Mouse (Mus musculus) common myeloid progenitor, adult 5-6 weeks (primary cell): ENCODE data around the gene Pcsk2. TPM values are rescaled to one million over a fixed set of nuclear protein-coding genes. Genes with fewer than 3 reads are reported as not detected.

ENCODE experiments used
- ATAC-seq: replicated peaks from 2 replicates; pipeline ENCODE4 v1.8.0; 2016; ENCODE audit warnings: low read depth, mild to moderate bottlenecking, moderate TSS enrichment, inconsistent platforms; ENCODE audit not compliant: poor library complexity, severe bottlenecking
- total RNA-seq: library from RNA; stranded (forward); fragments of 200-1000, 187-1606 nt; gene quantifications from 2 replicates; pipeline ENCODE4 v1.2.3, GENCODE M21; 2017

Gene Pcsk2
- total RNA-seq, 1 experiment from 2014 or later = not detected

GRCm38 (mm10) chr2:143832721-143833120 lies 286.8 kb downstream of the Pcsk2 start:
- ATAC-seq = no peak

DNA sequence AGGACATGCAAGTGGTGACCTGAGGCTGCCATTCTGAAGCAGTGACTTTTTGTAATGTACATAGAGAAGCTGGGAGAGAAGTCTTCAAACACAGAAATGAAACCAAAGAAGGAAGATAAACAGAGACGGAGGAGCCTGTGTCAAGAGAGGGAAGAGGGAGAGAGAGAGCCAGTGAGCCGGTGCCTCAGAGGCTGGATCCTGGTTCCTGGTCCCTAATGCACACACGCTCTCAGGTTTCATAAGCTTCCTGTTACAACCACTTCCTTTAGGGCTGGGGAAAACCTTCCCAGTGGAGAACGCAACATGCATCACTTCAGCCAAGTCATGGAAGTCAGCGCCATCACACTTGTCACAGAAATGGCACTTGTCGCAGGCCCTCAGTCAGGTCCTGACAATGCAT lies 288.1 kb downstream of the Pcsk2 start:
- peak; percentile 27; the same call in 1 of the 2 replicates for ATAC-seq

DNA sequence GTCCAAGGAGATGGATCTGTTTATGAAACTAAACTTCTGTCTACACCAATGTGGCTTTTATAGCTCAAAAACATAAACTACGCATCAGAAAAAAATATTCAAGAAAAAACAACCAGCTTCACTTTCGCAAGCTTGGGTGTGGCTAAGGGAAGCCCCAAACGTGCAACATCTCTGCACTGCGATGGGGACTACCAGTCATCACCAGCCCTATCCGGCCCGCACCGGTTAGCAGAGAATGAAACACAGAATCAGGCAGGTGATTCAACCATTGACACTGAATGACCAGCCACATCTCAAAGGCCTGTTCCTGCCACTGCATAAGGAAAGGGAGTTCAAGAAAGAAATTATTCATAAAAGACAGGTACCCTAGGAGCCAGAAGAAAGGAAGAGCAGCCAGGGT lies 289.9 kb downstream of the Pcsk2 start:
- no peak for ATAC-seq

GRCm38 (mm10) chr2:143837291-143837701 lies 291.3 kb downstream of the Pcsk2 start:
- peak; percentile 68 for ATAC-seq

DNA sequence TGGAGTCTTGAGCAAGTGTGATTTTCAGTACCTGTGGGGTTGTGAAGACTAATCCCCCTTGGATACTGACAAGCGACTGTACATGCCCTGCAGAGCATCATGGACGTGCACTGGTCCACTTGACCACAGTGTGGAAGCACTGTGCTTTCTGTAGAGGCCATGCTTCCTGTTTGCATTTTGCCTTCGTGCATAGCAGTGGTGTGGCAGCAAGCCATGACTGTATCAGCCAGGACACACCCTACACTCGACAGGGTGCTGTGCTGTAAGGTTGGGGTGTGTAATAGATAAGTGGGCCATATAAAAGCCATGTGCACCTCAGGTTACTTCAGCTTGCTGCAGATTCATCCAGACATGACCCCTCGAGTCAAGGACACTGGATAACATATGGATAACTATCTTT lies 292.7 kb downstream of the Pcsk2 start:
- ATAC-seq = peak; percentile 85

DNA sequence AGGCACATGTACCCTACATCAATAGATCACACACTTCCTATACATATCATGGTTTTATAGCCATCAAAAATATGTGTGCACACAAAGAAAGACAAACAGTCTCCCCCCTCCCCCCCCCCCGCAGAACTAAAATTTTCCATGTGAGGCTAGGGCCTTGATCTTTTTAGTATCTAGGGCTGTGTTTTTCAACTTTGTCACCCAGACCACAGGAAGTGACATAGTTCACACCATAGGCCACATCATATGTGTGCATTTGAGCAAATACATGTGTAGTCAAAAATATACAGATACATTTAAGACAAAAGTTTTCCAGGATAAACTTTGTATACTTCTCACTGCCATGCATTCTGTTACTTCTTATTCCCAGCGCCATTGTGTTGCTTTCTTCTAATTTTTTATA lies 293.5 kb downstream of the Pcsk2 start:
- no peak for ATAC-seq

GRCm38 (mm10) chr2:143840895-143841294 lies 294.9 kb downstream of the Pcsk2 start:
- no peak for ATAC-seq

- ATAC-seq = no peak
Measured at GRCm38 (mm10) chr2:143841536-143841935, 295.6 kb downstream of the Pcsk2 start.

- ATAC-seq = 0 out of 2 replicates have a peak, but pooled peaks have one; percentile 27
Measured at GRCm38 (mm10) chr2:143844779-143845178, 298.8 kb downstream of the Pcsk2 start.

DNA sequence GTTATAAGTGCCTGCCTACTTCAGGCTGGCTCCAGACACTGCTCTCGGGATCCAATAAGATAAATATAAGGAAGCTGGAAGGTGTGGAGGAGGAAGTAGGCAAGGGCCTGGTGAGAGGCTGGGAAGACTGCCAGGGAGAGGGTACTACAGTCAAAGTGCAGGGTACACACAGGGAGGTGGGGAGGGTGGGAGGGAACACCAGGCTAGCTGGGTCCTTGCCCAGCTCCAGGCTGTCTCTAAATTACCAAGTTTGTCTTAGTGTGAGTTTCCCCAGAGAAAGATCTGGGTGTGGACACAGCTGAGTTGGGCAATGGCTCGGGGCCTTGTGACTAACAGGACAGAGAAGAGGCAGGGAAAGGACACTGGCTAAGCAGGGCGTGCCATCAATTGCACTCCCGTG lies 300.8 kb downstream of the Pcsk2 start:
- no peak for ATAC-seq

DNA sequence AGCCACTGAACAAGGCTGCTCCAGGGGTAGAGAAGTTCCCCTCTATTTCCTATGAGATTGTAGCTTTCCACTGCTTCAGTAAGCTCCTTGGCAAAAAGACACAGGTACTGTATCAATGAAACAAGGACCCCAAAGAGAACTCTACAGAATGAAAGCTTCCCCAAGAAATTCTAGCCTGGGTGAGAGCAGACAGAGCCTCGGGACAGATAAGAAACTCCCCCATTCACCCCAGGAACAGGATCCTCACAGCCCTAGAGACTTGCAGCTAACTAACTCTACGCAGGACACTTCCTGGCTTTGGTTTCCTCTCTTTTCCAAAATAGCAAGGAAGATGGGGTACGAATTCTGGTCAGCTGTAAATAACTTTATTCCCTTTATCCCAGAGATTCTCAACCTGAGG lies 301.3 kb downstream of the Pcsk2 start:
- no peak for ATAC-seq

GRCm38 (mm10) chr2:143851354-143852221 lies 305.6 kb downstream of the Pcsk2 start:
- peak; percentile 54; the same call in 1 of the 2 replicates for ATAC-seq

DNA sequence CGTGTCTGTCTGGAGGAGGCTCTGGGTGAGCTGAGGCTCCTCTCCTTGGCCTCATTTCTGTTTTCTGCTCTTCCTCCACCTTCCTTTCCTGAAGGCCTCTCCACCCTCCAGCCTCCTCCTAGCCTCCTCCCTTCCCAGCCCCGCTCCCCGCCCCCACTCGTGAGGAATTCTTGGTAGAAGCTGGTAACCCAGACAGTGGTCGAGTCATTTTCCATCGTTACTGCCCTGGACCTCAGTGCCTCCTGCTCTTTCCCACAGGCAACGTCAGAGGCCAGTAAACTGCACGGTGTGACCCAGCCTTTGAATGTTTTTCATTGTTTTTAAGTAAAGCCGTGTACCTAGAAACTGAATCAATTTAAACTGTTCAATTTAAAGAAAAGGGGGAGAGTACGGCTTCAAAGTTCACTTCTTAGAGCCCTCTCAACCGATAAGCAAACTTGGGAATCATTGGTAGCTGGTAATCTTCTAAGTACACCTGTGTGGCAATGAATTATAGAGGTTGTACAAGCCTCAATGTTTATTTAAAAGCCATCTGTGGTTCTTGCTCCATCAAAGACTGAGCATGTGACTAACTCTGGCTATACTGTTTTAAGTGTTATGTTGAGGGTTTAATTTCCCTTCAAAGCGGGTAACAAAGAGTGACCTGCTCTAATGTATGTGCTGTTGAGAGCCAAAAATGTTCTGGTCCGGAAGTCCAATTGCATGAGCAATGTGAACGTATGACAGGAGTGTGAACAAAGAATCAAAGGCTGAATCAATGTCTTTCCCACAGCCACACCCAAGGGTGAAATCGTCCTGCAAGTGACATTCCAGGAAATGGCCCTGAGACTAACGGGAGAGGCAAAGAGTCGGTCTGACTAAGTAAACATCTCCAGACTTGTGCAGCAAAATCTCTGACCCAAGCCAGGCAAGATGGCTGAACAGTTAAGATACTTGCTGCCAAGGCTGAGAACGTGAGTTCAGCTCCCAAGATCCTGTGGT lies 306.6 kb downstream of the Pcsk2 start:
- ATAC-seq = no peak

- ATAC-seq = 0 out of 2 replicates have a peak, but pooled peaks have one; percentile 25
Measured at GRCm38 (mm10) chr2:143853447-143853846, 307.5 kb downstream of the Pcsk2 start.

GRCm38 (mm10) chr2:143859166-143859565 lies 313.2 kb downstream of the Pcsk2 start:
- no peak for ATAC-seq

DNA sequence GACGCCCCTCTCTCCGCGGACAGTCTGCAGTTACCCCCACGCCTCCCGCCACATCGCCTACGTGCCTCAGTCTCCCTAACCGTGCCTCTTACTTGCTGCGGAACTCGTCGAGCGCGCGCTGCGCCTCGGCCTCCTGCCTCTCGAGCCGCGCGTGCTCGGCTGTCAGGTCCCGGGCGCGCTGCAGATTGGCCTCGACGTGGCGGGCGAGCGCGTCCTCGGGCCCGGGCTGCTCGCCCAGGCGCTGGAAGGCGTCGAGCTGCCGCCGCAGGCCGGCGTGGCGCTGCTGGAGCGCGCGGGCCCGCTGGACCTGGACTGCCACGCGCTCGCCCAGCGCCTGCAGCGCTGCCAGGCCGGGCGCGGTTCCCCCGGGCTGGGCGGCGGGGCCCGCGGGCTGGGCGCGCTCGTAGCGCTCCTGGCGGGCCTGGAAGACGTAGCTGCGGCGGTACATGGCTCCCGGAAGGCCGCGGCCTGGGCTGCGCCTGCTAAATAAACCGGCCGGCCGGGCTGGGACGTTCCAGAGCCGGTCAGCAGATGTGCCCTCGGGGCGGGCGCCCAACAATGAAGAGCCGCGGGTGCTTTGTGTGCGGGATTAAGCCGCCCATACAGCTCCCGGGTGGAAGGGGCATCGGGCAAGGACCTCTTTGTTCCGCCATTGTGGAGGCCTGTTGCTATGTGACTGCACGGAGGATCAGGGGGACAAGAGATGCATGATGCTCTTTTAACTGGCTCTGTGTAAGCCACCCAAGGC lies 316.7 kb downstream of the Pcsk2 start, which contains the start of gene Bfsp1:
Bfsp1 (minus strand) TSS at position 690 of the 748 bp plus-strand sequence.
- peak; percentile 52 for ATAC-seq

DNA sequence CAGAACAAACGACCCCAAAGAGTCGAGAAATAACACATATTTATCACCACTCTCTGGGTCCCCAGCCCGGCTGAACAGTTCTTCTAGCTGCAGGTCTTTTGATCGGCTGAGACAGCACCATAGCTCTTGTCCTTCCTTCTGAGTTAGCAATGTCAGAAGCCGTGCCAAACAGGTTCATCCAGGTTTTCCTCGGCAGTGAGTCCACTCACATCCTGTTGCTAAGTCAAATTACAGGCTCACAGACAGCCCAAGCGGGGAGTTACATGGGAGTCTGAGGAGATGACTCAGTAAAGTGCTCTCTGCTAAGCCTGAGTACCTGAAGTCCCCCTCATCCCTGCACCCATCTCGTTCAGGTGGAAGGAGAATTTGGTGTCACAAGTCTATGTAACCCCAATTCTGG lies 318.6 kb downstream of the Pcsk2 start:
- no peak for ATAC-seq
